Mouse (Mus musculus) hindlimb bud, embryonic 11.5 days (tissue): Measurements from ENCODE around the gene Nmnat1.

Source experiments
- DNase-seq: peaks from one replicate; pipeline ENCODE4 v3.0.0-alpha.2; 2012; ENCODE audit warnings: low read depth, low spot score; ENCODE audit errors: extremely low spot score

Gene Nmnat1

DNA sequence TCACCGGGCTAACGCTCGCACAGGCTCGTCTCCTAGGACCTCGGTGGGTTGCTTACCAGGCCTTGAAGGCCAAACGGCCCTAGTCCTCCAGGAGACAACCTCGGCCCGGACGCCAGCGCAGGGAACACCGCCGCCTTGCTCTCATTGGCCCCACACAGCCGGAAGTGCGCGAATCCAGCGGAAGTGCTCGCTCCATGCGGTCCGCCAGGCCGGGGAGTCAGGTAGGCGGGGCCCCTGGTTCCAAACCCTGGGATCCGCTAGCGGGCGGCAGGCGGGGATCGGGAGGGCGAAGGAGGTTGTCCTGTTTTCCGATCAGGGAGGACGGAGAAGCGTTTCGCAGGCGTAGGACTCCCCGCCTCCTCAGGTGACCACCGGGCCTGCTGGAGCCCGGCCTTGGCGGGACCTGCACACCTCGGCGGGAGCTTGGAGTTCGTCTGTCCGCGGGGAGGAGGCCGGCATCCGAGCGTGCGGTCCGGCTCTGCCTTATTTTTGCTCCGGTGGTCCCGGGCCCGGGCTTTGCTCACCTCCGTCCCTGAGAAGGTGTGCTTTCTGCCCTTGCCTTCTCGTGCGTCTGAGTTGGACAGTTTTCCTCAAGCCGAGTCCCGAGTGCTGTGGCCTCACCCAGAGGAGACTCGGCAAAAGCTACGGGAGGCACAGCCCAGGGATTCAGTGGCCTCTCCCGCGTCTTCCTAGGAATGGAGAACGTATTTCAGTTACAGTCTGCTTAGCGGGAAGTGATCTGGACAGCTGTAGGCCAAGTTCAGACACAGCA, at the start of gene Nmnat1, which contains the start of gene Lzic:
Nmnat1 (minus strand) TSS at position 150 of the 772 bp plus-strand sequence.
Lzic (plus strand) TSS at position 177 of the 772 bp plus-strand sequence.
- DNase-seq: peak; percentile 79

DNA sequence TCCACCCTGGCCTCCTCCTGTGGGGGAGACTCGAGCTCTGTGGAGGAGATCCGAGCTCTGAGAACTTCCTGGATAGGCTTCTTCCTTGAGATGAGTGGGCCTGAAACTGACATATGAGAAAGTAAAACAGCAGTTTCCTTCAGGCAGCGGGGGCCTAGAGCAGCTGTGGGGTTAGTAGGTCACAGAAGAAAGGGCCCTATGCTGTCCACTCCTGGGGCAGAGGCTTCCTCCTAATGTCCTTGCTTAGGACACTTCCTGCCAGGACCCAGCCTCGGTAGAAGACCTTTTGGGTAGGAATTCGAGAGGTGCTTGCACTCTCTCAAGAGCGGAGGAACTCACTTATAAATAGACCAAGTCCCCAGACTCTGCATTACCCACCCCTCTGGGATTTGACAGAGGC, 44.7 kb upstream of the Nmnat1 start:
- no peak for DNase-seq

DNA sequence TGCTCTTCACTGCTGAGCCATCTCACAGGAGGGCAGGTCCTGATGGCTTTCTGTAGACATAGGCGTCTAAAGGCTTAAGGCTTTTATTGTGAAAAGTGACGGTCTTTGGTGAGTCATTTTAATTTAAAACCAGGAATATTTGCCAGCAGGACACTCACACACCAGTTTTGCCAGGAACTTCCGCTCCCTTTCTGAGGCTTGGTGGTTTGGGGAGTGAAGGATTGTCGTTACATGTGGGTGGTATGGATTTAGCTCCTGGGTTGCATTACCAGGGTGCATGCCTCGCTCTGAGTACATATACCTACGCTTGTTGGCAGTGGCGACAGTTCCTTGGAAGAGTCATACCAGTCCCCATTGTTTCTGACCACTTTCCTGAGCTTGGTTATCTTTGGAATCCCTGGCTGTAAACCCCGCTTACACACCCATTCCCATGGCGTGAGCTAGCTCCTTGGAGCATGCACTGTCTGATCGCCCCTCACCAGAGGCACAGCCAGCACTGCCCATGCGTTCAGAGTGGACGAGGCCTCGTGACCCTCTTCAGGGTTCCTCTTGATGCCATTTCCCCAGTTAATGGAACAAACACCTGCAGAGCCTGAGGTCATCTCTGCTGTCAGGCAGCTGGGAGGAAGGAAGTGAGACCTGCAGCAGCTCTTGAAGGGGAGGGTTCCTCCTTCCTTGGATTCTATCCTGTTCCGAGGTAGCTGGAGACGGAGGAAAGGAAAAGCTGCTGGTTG, 42.8 kb upstream of the Nmnat1 start:
- no peak for DNase-seq

DNA sequence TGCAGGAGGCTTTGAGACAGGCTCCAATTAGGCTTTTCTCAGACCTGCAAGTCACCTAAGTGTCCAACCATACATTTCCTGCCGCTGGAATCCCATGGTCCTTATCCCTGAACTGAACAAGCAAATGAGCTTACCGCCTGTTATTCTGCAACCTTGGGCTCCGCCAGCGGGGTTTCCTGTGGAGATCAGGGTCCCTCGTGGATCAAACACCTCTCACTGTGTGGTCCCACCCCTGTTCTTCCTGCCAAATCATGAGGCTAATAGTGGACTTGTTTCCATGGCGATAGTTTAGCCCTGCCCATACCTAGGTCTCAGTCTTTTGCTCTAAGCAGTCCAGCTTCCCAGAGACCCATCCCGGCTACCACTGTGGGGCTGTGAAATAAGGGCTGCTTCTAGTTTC, 41.3 kb upstream of the Nmnat1 start:
- no peak for DNase-seq

DNA sequence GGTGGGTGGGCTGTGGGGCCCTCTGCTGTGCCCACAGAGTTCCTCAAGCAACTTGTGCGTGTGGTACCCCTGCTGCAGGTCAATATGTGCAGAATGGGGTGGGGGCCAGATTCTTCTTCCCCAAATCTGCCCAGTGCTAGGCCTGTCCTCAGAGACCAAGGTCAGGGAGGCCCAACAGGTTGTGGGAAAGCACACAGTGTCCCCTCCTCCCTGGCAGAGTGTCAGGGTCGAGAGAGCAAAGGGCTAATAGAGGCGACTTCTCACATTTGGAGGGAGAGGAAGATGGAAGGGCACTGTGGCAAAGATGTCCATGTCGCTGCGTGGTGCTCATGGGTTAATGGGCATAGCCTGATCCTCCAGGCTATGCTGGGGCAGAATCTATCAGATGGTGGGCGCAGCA, 40.8 kb upstream of the Nmnat1 start:
- DNase-seq: no peak

DNA sequence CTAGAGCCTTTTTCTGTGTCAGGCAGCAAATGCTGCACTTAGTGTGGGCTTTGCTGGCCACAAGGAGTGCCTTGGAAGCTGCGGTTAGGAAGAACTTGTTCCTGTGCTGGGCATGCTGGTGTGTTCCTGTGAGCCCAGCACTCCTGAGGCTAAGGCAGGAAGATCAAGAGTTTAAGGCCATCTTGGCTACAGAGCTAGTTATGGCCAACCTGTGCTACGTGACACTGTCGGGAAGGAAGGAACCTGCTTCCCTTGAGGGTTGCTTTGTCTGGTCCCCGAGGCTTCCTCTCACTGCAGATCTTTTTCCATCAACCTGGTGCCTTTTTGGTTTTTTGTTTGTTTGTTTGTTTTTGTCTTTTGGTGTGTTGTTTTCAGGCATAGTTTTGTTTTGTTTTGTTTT, 40.2 kb upstream of the Nmnat1 start:
- DNase-seq: no peak

DNA sequence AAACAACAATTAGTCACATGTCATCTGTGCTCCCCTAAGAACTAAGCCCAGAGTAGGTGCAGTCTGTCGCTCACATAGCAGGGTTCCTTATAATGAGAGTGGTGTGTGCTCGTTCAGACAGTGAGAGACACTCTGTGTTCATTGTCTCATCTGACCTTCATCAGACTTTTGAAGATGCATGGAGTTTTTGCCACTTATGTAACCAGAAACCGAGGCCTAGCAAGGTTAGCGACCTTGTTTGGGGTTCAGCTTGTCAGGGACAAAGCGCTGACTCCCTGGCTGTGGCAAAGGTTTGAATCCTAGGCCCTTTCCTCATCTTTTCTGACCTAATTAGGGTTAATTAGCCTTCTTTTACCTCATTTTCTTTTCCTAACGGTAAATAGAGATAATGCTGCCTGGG, 39.0 kb upstream of the Nmnat1 start:
- no peak for DNase-seq

DNA sequence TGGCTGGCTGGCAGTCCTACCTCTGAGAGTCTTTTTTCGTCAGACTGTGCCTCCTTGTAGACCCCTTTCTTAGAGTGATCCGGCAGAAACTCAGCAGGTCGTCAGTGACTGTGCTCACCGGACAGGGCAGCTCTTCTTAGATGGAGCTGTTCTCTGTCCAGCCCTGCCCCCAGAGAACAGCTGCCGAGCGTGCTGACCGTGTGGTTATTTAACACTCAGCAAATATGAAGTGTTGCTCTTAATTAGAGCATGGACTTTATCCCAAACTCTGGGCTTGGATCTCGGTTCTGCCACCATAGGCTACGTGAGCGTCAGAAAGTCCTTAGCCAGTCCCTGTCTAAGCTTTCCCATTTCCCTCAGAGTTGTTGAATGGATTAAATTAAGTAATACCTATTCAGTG, 36.3 kb upstream of the Nmnat1 start:
- no peak for DNase-seq

DNA sequence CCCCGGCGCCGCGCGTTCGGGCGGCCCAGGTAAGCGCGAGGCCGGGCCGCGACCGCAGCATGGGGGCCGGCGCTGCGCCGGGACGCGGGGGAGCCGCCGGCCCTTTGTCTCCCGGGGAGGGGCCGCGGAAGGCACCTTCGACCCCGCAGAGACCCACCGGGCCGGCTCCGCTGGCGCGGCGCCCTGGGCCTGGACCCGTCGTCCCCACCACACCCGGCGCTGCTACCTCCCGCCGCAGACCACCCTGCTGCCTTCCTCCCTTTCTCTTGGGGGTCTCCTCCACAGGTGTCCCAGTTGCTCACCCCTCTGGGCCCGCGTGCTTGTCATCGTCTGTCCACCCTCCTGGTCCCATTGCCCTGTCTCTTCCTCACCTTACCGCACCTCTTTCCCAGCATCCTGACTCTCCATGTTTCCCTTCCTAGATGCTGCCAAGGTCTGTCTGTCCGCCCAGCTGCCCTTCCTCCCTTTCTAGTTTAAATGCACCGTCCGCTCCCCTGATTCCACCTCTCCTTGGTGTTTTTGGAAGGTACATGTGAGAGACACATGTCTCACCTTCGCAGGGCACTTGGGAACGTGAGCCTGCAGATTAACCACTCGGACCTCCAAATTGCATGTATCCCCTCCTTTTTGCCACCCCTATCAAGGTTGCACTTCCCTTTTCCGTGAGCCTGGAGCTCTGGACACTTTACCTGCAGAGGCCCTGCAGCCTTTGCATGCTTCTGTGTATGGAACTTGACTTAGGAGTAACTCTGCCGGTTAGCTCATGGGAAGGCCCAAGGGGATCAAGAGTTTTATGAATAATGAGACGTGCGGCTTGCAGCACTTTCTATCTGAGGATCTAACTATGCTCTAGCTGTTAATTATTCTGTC, 33.6 kb upstream of the Nmnat1 start:
- DNase-seq: no peak

DNA sequence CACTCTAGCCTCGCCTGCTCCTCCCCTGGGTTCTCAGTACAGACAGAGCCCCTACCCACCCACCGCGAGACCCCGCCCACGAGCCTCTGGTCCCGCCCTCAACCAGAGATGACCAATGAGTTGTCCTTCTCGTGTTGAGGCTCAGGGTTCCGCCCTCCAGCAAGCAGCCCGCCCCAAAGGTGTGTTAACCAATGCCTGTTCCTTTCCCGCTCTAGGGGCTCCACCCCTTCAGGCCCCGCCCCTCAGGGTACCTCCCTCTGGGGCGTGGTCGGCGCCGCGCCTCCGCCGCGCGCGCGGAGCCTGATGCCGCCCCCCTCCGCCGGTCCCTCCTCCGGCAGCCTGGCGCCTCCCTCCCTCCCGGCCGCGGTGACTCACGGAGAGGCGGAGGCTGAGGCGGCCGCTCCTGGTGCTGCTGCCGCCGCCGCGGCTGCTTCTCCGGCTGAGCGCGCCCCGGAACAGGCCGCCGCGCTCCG, 32.9 kb upstream of the Nmnat1 start, which contains the start of gene Ctnnbip1:
Ctnnbip1 (plus strand) TSS at position 369 of the 473 bp plus-strand sequence.
- DNase-seq: peak; percentile 82

DNA sequence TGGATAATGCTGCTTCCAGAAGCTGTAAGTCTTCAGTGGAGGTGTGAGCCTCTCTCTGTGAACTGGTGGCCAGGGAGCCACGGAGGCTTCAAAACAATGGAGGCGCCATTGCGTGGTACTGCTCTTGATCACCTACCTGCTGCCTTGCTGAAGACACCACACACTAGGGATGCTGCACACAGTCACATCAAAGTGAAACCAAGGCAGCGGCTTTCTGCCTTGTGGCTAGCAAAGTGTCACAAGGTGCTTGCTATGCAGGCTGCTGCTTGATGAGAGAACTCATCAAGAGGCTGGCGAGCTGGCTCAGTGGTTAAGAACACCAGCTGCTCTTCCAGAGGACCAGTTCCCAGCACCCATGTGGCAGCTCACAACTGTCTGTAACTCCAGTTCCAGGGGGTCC, 30.7 kb upstream of the Nmnat1 start:
- DNase-seq: no peak

DNA sequence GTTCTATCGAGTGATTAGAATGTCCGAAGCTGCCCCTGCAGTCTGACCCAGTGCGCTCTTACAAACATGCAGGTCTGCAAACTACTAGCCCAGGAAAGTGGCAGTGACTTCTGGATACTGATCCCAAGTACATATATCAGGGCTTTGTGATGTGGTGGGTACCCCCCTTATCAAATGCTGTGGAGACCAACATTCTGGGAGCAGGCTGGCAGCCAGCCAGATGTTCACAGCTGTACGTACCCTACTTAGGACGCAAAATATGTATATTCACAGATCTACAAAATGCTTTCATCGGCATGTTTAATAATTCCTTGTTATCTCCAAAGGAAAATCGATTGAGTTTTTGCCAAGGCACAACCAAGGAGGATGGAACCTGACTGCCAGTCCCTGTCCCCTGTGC, 27.1 kb upstream of the Nmnat1 start:
- no peak for DNase-seq

DNA sequence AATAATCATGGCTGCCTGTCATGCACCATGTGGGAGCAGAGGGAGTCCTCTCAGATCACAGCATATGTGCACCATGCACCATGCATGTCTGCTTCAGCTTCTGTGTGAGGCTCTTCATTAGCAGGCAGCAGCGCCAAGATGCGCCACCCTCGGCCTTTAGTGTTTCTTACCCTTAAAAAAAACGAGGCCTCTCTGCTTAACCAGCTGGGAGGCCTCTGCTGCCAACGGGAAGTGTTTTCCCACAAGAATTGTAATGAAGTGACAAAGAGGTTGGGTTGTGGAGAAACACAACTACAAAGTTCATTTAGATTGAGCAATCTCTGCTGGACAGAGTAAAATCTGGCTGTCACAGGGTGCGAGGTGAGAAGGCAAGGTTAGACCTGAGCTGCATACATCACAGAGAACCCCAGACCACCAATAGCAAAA, 26.2 kb upstream of the Nmnat1 start:
- DNase-seq: no peak

DNA sequence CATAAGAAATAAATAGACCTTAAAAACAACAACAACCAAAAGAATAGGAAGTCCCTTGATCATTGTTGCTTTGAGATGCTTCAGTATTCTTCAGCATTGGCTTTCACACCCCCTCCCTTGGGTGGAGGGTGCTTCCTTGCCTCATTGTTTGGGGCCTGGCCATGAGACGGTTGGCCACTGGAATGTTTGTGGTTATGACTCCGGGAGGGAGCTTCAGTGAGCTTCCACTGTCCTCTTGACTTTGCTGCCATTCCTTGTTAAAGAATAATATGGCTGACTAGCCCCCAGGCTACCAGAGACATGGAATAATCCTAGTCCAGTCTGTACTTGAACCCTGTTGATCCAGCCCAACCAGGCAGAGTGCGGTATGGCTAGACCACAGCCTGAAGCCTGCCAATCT, 21.9 kb upstream of the Nmnat1 start:
- DNase-seq: no peak

DNA sequence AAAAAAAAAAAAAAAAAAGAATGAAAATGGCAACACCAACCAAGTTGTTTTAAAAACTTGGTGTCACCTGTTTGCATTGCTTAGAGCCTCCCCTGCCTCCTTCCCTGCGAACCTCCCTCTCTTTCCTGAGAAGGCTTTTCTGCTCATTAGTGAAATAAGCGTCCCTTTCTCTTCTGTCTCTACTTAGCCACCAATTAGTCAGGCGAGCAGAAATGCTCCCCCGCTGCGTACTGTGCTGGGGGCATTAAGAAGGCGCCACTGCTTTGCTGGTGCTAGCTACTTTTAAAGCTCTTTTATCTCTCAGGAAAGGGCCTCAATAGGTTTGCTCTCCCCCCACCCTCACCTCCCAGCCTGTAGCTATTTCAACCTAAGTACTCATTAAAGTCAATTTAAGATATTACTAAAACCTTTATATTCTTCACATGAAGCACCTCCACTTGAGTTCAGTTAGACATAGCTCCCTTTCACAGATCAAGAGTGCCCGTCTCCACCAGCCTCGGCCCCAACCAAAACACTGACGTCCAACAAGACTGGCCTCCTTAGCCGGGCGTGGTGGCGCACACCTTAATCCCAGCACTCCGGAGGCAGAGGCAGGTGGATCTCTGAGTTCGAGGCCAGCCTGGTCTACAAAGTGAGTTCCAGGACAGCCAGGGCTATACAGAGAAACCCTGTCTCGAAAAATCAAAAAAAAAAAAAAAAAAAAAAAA, 20.4 kb upstream of the Nmnat1 start:
- DNase-seq: no peak

DNA sequence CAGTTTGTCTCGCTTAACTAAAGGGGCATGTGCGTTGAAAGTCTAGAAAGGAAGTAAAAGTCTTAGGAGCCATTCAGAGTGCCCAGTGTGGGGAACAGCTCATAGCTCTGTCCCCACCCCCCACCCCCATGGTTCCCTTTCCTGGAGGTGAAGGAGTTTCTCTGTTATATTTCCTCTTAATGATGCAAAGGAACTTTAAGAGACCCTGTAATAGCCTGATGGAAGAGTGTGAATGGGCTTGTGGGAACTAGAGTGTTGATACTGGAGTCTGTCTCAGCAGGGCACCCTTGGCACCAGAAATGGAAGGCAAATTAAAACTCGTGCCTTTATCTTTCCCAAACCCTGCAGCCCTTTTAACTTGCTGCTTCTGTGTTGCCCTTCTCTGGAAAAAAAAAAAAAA, 19.9 kb upstream of the Nmnat1 start:
- no peak for DNase-seq

DNA sequence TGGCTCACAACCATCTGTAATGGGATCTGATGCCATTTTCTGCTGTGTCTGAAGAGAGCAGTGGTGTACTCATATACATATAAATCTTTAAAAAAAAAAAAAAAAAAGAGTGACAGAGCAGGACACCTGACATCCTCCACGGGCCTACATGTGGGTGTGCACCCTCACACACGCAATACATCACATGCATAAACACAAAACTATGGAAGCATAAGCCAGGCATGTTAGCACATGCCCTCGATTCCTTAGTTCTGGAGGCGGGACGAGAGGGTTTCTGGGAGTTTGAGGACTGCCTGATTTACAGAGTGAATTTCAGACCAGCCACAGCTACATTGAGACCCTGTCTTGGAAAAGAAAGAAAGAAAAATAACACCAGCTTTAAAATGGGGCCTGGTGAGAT, 19.4 kb upstream of the Nmnat1 start:
- DNase-seq: no peak

DNA sequence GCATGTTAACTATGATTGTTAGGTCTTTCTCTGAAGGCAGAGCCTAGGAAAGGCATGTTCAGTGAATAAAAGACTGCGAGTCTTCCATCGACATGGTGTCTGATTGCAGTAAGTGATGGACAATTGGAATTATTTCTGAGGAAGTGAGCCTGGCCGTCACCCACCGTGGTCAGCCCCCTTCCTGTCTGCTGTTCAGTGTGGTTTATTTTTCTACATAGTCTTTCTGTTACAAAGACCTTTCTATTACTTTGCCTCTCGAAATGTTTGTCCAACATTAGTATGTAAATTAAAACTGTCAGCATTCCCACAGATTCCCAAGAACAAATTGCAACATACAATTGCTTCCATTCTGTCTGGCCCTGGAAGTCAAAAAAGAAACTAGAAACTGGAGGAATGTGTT, 14.8 kb upstream of the Nmnat1 start:
- no peak for DNase-seq

DNA sequence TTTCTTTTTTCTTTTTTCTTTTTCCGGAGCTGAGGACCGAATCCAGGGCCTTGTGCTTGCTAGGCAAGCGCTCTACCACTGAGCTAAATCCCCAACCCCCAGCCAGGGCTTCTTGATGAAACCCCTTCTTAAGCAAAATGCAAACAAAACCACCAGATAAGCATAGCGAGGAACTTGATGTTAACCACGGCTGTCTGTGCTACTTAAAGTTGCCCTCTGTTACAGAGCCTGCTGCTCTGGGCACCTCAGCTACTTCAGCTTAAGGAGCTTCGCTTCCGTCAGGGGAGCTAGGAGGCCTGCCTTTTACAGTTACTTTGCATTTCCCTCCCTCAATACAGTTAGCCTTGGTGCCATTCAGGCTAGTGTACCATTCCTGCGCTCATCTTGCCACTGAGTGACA, 13.9 kb upstream of the Nmnat1 start:
- no peak for DNase-seq

DNA sequence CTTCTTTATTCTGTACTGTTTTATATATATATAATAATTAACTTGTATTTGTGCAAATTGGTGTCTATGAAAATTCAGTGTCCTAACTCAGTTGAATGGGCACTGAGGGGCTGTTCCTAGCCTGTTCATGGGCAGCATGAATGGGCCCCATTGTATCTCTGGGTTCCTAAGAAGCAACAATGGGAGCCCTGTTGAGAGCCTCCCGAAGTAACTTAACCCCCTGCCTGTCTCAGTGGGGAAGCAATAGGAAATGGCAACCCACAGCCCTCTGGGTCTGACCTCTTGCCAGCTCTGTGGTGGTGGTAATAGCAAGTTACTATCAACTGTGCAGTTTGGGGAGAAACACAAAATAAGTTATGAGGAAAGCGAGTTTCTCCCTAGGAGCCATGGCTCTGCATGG, 11.6 kb upstream of the Nmnat1 start:
- DNase-seq: no peak

DNA sequence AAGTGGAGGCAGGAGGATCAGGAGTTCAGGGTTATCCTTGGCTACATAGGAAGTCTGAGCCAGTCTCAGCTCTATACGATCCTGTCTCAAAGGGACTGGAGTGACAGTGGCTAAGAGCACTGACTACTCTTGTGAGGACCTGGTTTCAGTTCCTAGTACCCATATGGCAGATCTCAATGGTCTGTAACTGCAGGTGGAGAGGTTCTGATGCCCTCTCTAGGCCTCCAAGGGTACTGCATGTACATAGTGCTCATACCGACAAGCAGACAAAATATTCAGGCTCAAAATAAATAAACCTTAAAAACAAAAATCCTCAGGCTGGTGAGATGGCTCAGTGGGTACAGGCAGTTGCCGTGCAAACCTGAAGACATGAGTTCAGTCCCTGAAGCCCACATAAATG, 6.1 kb upstream of the Nmnat1 start:
- no peak for DNase-seq
